Mouse (Mus musculus) stomach, postnatal 0 days (tissue): ENCODE data around the gene Samd4b.
A peak's percentile ranks its signal among the peaks of the same experiment; 100 is the strongest.

Source experiments
- CTCF ChIP-seq: IDR thresholded peaks from 2 replicates; pipeline ENCODE4 v1.5.1; 2016; ENCODE audit warnings: antibody characterized with exemption, low read depth, mild to moderate bottlenecking, moderate library complexity
- EP300 ChIP-seq: optimal IDR thresholded peaks from 2 replicates; pipeline ENCODE3; 2016; ENCODE audit warnings: antibody characterized with exemption

- TF ChIP-seq CTCF, result peak; percentile 58
- TF ChIP-seq EP300, result no peak
Observed at GRCm38 (mm10) chr7:28353267-28353666, 244.7 kb downstream of the Samd4b start.
